Mouse (Mus musculus) heart, adult 2 months (tissue): Measurements from ENCODE around the gene Rsbn1.

Experiments
- EP300 ChIP-seq: fragments of 200-500 bp; IDR thresholded peaks from 2 replicates; pipeline ENCODE4 v1.6.1; 2011; ENCODE audit warnings: low read depth, low read length, control low read depth; ENCODE audit not compliant: insufficient read depth
- POLR2A ChIP-seq: fragments of 200-500 bp; IDR thresholded peaks from 2 replicates; pipeline ENCODE4 v1.6.1; 2011; ENCODE audit warnings: mild to moderate bottlenecking, low read depth, low read length, control low read depth; ENCODE audit not compliant: insufficient read depth

- TF ChIP-seq POLR2A: no peak
- TF ChIP-seq EP300: no peak
These were observed 6.2 kb downstream of the Rsbn1 start for GRCm38 (mm10) chr3:103920094-103920493.
